Mouse (Mus musculus): ENCODE measurements around the gene Bptf. TPM values are rescaled to one million over a fixed set of nuclear protein-coding genes. Genes with fewer than 3 reads are reported as not detected.
"Not testable (repeated sequence)": the region's sequence is repeated elsewhere in the genome, so short reads cannot be mapped to it uniquely, and the experiment has no call there.

Gene Bptf
- total RNA-seq, 2 experiments from 2014 or later: 62.7 to 68.0 TPM

- no peak for DNase-seq (ENCODE audit: low spot score in 2 of 2)
Observed at GRCm38 (mm10) chr11:107019318-107019717, 112.6 kb downstream of the Bptf start.

- no peak for DNase-seq (ENCODE audit: low spot score in 2 of 2)
Observed at GRCm38 (mm10) chr11:107018606-107019005, 113.3 kb downstream of the Bptf start.

- DNase-seq (ENCODE audit: low spot score in 2 of 2): no peak
Observed at GRCm38 (mm10) chr11:107017339-107017886, 114.5 kb downstream of the Bptf start.

GRCm38 (mm10) chr11:107016893-107017292 lies 115.0 kb downstream of the Bptf start:
- DNase-seq (ENCODE audit: low spot score in 2 of 2): no peak

- not testable (repeated sequence) for DNase-seq (ENCODE audit: low spot score in 2 of 2)
Observed at GRCm38 (mm10) chr11:107015535-107016187, 116.3 kb downstream of the Bptf start.

- DNase-seq (ENCODE audit: low spot score in 2 of 2): no peak
Observed at GRCm38 (mm10) chr11:107014597-107015309, 117.2 kb downstream of the Bptf start.

- DNase-seq (ENCODE audit: low spot score in 2 of 2): no peak
Observed at GRCm38 (mm10) chr11:107014020-107014585, 117.8 kb downstream of the Bptf start.

GRCm38 (mm10) chr11:107012324-107013017 lies 119.5 kb downstream of the Bptf start:
- DNase-seq (ENCODE audit: low spot score in 2 of 2): peak; percentile 99 to 100

GRCm38 (mm10) chr11:107011669-107012323 lies 120.1 kb downstream of the Bptf start:
- DNase-seq (ENCODE audit: low spot score in 2 of 2): no peak

GRCm38 (mm10) chr11:107011171-107011570 lies 120.8 kb downstream of the Bptf start:
- DNase-seq (ENCODE audit: low spot score in 2 of 2): no peak

- DNase-seq (ENCODE audit: low spot score in 2 of 2): no peak
Observed at GRCm38 (mm10) chr11:107010447-107010846, 121.5 kb downstream of the Bptf start.

- DNase-seq (ENCODE audit: low spot score in 2 of 2): no peak
Observed at GRCm38 (mm10) chr11:107005538-107005937, 126.4 kb downstream of the Bptf start.

- DNase-seq (ENCODE audit: low spot score in 2 of 2): no peak
Observed at GRCm38 (mm10) chr11:107001760-107002675, 129.9 kb downstream of the Bptf start.

GRCm38 (mm10) chr11:106999949-107000513 lies 131.9 kb downstream of the Bptf start:
- DNase-seq (ENCODE audit: low spot score in 2 of 2): no peak

GRCm38 (mm10) chr11:106999151-106999948 lies 132.6 kb downstream of the Bptf start, which contains the start of gene Kpna2:
TSS of gene Kpna2 (minus strand) at chr11:106999541.
- DNase-seq (ENCODE audit: low spot score in 2 of 2): peak; percentile 85 to 91

GRCm38 (mm10) chr11:106998651-106999150 lies 133.2 kb downstream of the Bptf start:
- DNase-seq (ENCODE audit: low spot score in 2 of 2): peak in 1 of 2 experiments; percentile 31

- no peak for DNase-seq (ENCODE audit: low spot score in 2 of 2)
Observed at GRCm38 (mm10) chr11:106997976-106998375, 134.0 kb downstream of the Bptf start.

GRCm38 (mm10) chr11:106996492-106996891 lies 135.4 kb downstream of the Bptf start:
- DNase-seq (ENCODE audit: low spot score in 2 of 2): not testable (repeated sequence)

Measured in layer of hippocampus, postnatal 14 days (tissue).